Mouse (Mus musculus) Muller cell, postnatal 12 days (primary cell): ENCODE results near the gene Tfpi.

Experiments
- DNase-seq: peaks from one replicate; pipeline ENCODE4 v3.0.0-alpha.2; 2015; ENCODE audit errors: inconsistent ontology term

Tfpi gene

GRCm38 (mm10) chr2:84474651-84475050, 1.9 kb downstream of the Tfpi start:
- no peak for DNase-seq

- no peak for DNase-seq
These were observed 2.5 kb downstream of the Tfpi start for GRCm38 (mm10) chr2:84473941-84474530.

GRCm38 (mm10) chr2:84467391-84467790, 9.2 kb downstream of the Tfpi start:
- no peak for DNase-seq

- DNase-seq = peak; percentile 26
These were observed 11.6 kb downstream of the Tfpi start for GRCm38 (mm10) chr2:84464956-84465355.

- no peak for DNase-seq
These were observed 14.2 kb downstream of the Tfpi start for GRCm38 (mm10) chr2:84462411-84462810.

GRCm38 (mm10) chr2:84459651-84460177, 16.9 kb downstream of the Tfpi start:
- DNase-seq = no peak

- no peak for DNase-seq
These were observed 19.4 kb downstream of the Tfpi start for GRCm38 (mm10) chr2:84457221-84457620.

- peak; percentile 77 for DNase-seq
These were observed 21.3 kb downstream of the Tfpi start for GRCm38 (mm10) chr2:84455236-84455799.

GRCm38 (mm10) chr2:84454551-84455235, 21.9 kb downstream of the Tfpi start:
- peak; percentile 28 for DNase-seq

- DNase-seq = peak; percentile 20
These were observed 22.5 kb downstream of the Tfpi start for GRCm38 (mm10) chr2:84454051-84454450.

- no peak for DNase-seq
These were observed 31.1 kb downstream of the Tfpi start for GRCm38 (mm10) chr2:84445499-84445898.

GRCm38 (mm10) chr2:84441940-84442339, 34.6 kb downstream of the Tfpi start:
- DNase-seq = no peak

GRCm38 (mm10) chr2:84429724-84430123, 46.9 kb downstream of the Tfpi start:
- DNase-seq = peak; percentile 42

- DNase-seq = no peak
These were observed 47.7 kb downstream of the Tfpi start for GRCm38 (mm10) chr2:84428836-84429235.

GRCm38 (mm10) chr2:84426531-84426930, 50.0 kb downstream of the Tfpi start:
- DNase-seq = no peak

- DNase-seq = peak; percentile 51
These were observed 51.4 kb downstream of the Tfpi start, which contains the start of gene Calcrl for GRCm38 (mm10) chr2:84425138-84425537. Calcrl (minus strand) TSS chr2:84425411.

GRCm38 (mm10) chr2:84416501-84416900, 60.1 kb downstream of the Tfpi start:
- DNase-seq = no peak

- no peak for DNase-seq
These were observed 66.6 kb downstream of the Tfpi start for GRCm38 (mm10) chr2:84409796-84410592.

GRCm38 (mm10) chr2:84404834-84405233, 71.7 kb downstream of the Tfpi start:
- DNase-seq = no peak

- DNase-seq = no peak
These were observed 73.9 kb downstream of the Tfpi start for GRCm38 (mm10) chr2:84402713-84403112.

- DNase-seq = no peak
These were observed 80.0 kb downstream of the Tfpi start for GRCm38 (mm10) chr2:84396557-84396956.

- DNase-seq = no peak
These were observed 83.3 kb downstream of the Tfpi start for GRCm38 (mm10) chr2:84393236-84393635.
